Mouse (Mus musculus) MEL (cell line): ENCODE measurements at regions not wholly inside any gene's neighbourhood (a gene's known extent, or its start where the extent isn't known, plus 50 kb on each side); places are given as distances from the start of the nearest gene placed in this dataset.

ENCODE experiments used
- DNase-seq: peaks from one replicate; pipeline ENCODE4 v3.0.0; 2011; ENCODE audit warnings: low read depth, low spot score
- H3K27ac ChIP-seq: 2 replicates; pipeline ENCODE4 v1.5.1; 2012; ENCODE audit warnings: low read depth, mild to moderate bottlenecking, control low read depth, low read length, moderate library complexity; ENCODE audit not compliant: control insufficient read depth
- H3K27me3 ChIP-seq, 2 experiments: fragments of 150-350 bp in 1 of 2; sonication (generic) in 1 of 2; 2 replicates each; pipeline ENCODE4 v1.6.1; 2012; ENCODE audit warnings: low read length in 2 of 2, mild to moderate bottlenecking in 2 of 2, improper control_type of control experiment in 1 of 2, moderate library complexity in 1 of 2; ENCODE audit not compliant: insufficient read depth in 2 of 2, control insufficient read depth in 1 of 2
- H3K36me3 ChIP-seq, 2 experiments: 2 replicates each; pipeline ENCODE4 v1.6.1; 2012 to 2014; ENCODE audit warnings: low read length in 2 of 2, improper control_type of control experiment in 1 of 2, inconsistent platforms in 1 of 2, mild to moderate bottlenecking in 1 of 2; ENCODE audit not compliant: insufficient read depth in 2 of 2, control insufficient read depth in 1 of 2
- H3K4me1 ChIP-seq, 2 experiments: fragments of 150-350 bp in 1 of 2; sonication (generic) in 1 of 2; 2 replicates each; pipeline ENCODE4 v1.6.1; 2012; ENCODE audit warnings: low read length in 2 of 2, improper control_type of control experiment in 1 of 2, mild to moderate bottlenecking in 1 of 2; ENCODE audit not compliant: insufficient read depth in 2 of 2, control insufficient read depth in 1 of 2
- H3K4me3 ChIP-seq, 2 experiments: fragments of 150-350 bp in 1 of 2; sonication (generic) in 1 of 2; 2 replicates each; pipeline ENCODE4 v1.5.1; 2012; ENCODE audit warnings: low read depth in 2 of 2, low read length in 2 of 2, mild to moderate bottlenecking in 2 of 2, moderate library complexity in 2 of 2, control low read depth in 1 of 2, improper control_type of control experiment in 1 of 2; ENCODE audit not compliant: control insufficient read depth in 1 of 2, insufficient read depth in 1 of 2
- H3K79me2 ChIP-seq: 2 replicates; pipeline ENCODE4 v1.6.1; 2012; ENCODE audit warnings: mild to moderate bottlenecking, low read length, moderate library complexity; ENCODE audit not compliant: control insufficient read depth, poor library complexity, insufficient read depth
- H3K9ac ChIP-seq: 2 replicates; pipeline ENCODE4 v1.6.1; 2012; ENCODE audit warnings: low read depth, mild to moderate bottlenecking, control low read depth, low read length, moderate library complexity; ENCODE audit not compliant: control insufficient read depth, poor library complexity, severe bottlenecking
- H3K9me3 ChIP-seq: fragments of 150-350 bp; sonication (generic); replicated peaks from 2 replicates; pipeline ENCODE4 v1.6.1; 2012; ENCODE audit warnings: mild to moderate bottlenecking, low read length, improper control_type of control experiment, moderate library complexity; ENCODE audit not compliant: insufficient read depth
- BHLHE40 ChIP-seq: IDR thresholded peaks from 2 replicates; pipeline ENCODE4 v1.6.1; 2012; ENCODE audit warnings: low read depth, mild to moderate bottlenecking, inconsistent platforms, low read length, improper control_type of control experiment, borderline replicate concordance
- CTCF ChIP-seq, 3 experiments: IDR thresholded peaks in 2 of 3; conservative IDR thresholded peaks in 1 of 3; 2 replicates each; pipeline ENCODE4 v1.5.1; 2011 to 2012; ENCODE audit warnings: low read length in 3 of 3, low read depth in 2 of 3, mild to moderate bottlenecking in 2 of 3, improper control_type of control experiment in 1 of 3, inconsistent platforms in 1 of 3, mixed read lengths in 1 of 3, moderate library complexity in 1 of 3; ENCODE audit not compliant: control insufficient read depth in 1 of 3, insufficient read depth in 1 of 3, poor library complexity in 1 of 3, severe bottlenecking in 1 of 3
- E2F4 ChIP-seq: IDR thresholded peaks from 2 replicates; pipeline ENCODE4 v1.6.1; 2011; ENCODE audit warnings: low read depth, low read length, improper control_type of control experiment, borderline replicate concordance
- EP300 ChIP-seq, 2 experiments: IDR thresholded peaks; 2 replicates each; pipeline ENCODE4 v1.6.1; 2011; ENCODE audit warnings: improper control_type of control experiment in 2 of 2, low read length in 2 of 2, low read depth in 1 of 2, mild to moderate bottlenecking in 1 of 2
- GABPA ChIP-seq: IDR thresholded peaks from 2 replicates; pipeline ENCODE4 v1.6.1; 2012; ENCODE audit warnings: low read depth, mild to moderate bottlenecking, inconsistent platforms, low read length, improper control_type of control experiment, moderate library complexity
- GATA1 ChIP-seq: IDR thresholded peaks from 2 replicates; pipeline ENCODE4 v1.6.1; 2011; ENCODE audit warnings: low read depth, low read length, improper control_type of control experiment
- HCFC1 ChIP-seq: IDR thresholded peaks from 2 replicates; pipeline ENCODE4 v1.6.1; 2012; ENCODE audit warnings: low read depth, mild to moderate bottlenecking, inconsistent platforms, low read length, improper control_type of control experiment, moderate library complexity
- MAFK ChIP-seq: IDR thresholded peaks from 2 replicates; pipeline ENCODE4 v1.6.1; 2011; ENCODE audit warnings: low read depth, mild to moderate bottlenecking, low read length, improper control_type of control experiment, borderline replicate concordance
- MAZ ChIP-seq: IDR thresholded peaks from 2 replicates; pipeline ENCODE4 v1.6.1; 2012; ENCODE audit warnings: low read depth, mild to moderate bottlenecking, inconsistent platforms, low read length, improper control_type of control experiment
- MXI1 ChIP-seq: IDR thresholded peaks from 2 replicates; pipeline ENCODE4 v1.6.1; 2011; ENCODE audit warnings: mild to moderate bottlenecking, low read depth, low read length, improper control_type of control experiment
- MYB ChIP-seq: IDR thresholded peaks from 2 replicates; pipeline ENCODE4 v1.6.1; 2011; ENCODE audit warnings: mild to moderate bottlenecking, low read depth, low read length, improper control_type of control experiment
- MYC ChIP-seq: IDR thresholded peaks from 2 replicates; pipeline ENCODE4 v1.6.1; 2011; ENCODE audit warnings: low read depth, mild to moderate bottlenecking, low read length, improper control_type of control experiment, moderate library complexity
- POLR2A ChIP-seq, 2 experiments: IDR thresholded peaks; 2 replicates each; pipeline ENCODE4 v1.6.1; 2011 to 2012; ENCODE audit warnings: low read length in 2 of 2, mild to moderate bottlenecking in 2 of 2, control low read depth in 1 of 2, improper control_type of control experiment in 1 of 2, low read depth in 1 of 2, moderate library complexity in 1 of 2; ENCODE audit not compliant: control insufficient read depth in 1 of 2, insufficient read depth in 1 of 2, poor library complexity in 1 of 2
- POLR2AphosphoS2 ChIP-seq: IDR thresholded peaks from 2 replicates; pipeline ENCODE4 v1.6.1; 2011; ENCODE audit warnings: low read length, improper control_type of control experiment
- SIN3A ChIP-seq: IDR thresholded peaks from 2 replicates; pipeline ENCODE4 v1.6.1; 2012; ENCODE audit warnings: low read length, improper control_type of control experiment, inconsistent platforms
- TAL1 ChIP-seq: IDR thresholded peaks from 2 replicates; pipeline ENCODE4 v1.6.1; 2012; ENCODE audit warnings: mild to moderate bottlenecking, inconsistent platforms, low read length, moderate library complexity, mixed read lengths
- TCF12 ChIP-seq: IDR thresholded peaks from 2 replicates; pipeline ENCODE4 v1.6.1; 2014; ENCODE audit warnings: low read depth, mild to moderate bottlenecking, inconsistent platforms, low read length, improper control_type of control experiment, moderate library complexity
- ZC3H11A ChIP-seq: IDR thresholded peaks from 2 replicates; pipeline ENCODE4 v1.6.1; 2012; ENCODE audit warnings: low read depth, mild to moderate bottlenecking, inconsistent platforms, low read length, improper control_type of control experiment
- ZKSCAN1 ChIP-seq: IDR thresholded peaks from 2 replicates; pipeline ENCODE4 v1.6.1; 2012; ENCODE audit warnings: low read depth, mild to moderate bottlenecking, inconsistent platforms, low read length, improper control_type of control experiment, moderate library complexity

- TF ChIP-seq GABPA (no peak), MYB (no peak), HCFC1 (no peak), ZC3H11A (no peak), POLR2AphosphoS2 (no peak), MAZ (no peak)
- no peak overlapping the region for H3K4me3 ChIP-seq
- no peak for DNase-seq
- H3K9me3 ChIP-seq = no peaks in the 10 kb centered on the region
- H3K79me2 ChIP-seq = no peaks in the 10 kb centered on the region
- H3K4me1 ChIP-seq = no peaks in the 10 kb centered on the region
- no peaks in the 10 kb centered on the region; a peak in 2 of 4 replicates for H3K27me3 ChIP-seq
- no peak overlapping the region for H3K9ac ChIP-seq
- H3K36me3 ChIP-seq = no peaks in the 10 kb centered on the region
- H3K27ac ChIP-seq = no peak overlapping the region
Measured at GRCm38 (mm10) chr1:194491111-194491510, 126.9 kb upstream of the Plxna2 start.

DNA sequence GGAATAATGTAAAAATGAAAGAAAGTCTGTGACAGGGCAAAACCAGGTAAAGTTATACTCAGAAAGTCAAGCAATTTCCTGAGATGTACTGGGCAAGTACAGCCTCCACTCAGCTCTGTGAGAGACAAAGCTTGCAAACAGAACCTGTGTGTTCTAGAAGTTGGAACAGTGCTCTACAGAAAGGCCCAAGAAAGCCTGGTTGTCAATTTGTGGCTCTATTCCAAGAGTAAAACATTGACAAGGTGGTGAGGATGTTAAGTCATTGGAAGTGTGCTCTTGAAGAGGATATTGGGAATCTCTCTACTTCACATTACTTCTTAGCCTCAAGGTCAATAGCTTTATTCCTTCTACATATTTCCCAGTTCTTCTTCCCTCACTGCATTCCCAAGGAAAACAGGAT, 129.9 kb upstream of the Plxna2 start:
- Histone ChIP-seq H3K4me1 (no peaks in the 10 kb centered on the region), H3K4me3 (no peak overlapping the region), H3K27me3 (no peaks in the 10 kb centered on the region; a peak in 2 of 4 replicates), H3K36me3 (no peaks in the 10 kb centered on the region), H3K79me2 (no peaks in the 10 kb centered on the region), H3K9me3 (no peaks in the 10 kb centered on the region), H3K9ac (no peak overlapping the region), H3K27ac (no peak overlapping the region)
- DNase-seq = no peak
- no peak for TF ChIP-seq SIN3A
- TF ChIP-seq TCF12 = no peak
- no peak for TF ChIP-seq MYB
- no peak for TF ChIP-seq GATA1
- no peak for TF ChIP-seq MXI1
- TF ChIP-seq BHLHE40 = no peak
- TF ChIP-seq CTCF (IDR thresholded peaks at IDR 0.05 in 2 of 3, conservative IDR thresholded peaks at IDR 0.05 in 1 of 3; ENCODE audit: control insufficient read depth in 1 of 3, insufficient read depth in 1 of 3, low read depth in 2 of 3, low read length in 3 of 3, poor library complexity in 1 of 3, severe bottlenecking in 1 of 3) = no peak
- no peak for TF ChIP-seq E2F4
- TF ChIP-seq TAL1 = no peak
- TF ChIP-seq MAFK = no peak
- TF ChIP-seq ZC3H11A = no peak
- no peak for TF ChIP-seq MAZ
- no peak for TF ChIP-seq POLR2A (IDR thresholded peaks at IDR 0.05; ENCODE audit: control insufficient read depth in 1 of 2, insufficient read depth in 1 of 2, low read depth in 1 of 2, low read length in 2 of 2, poor library complexity in 1 of 2)
- no peak for TF ChIP-seq EP300 (IDR thresholded peaks at IDR 0.05; ENCODE audit: low read depth in 1 of 2, low read length in 2 of 2)
- no peak for TF ChIP-seq MYC
- TF ChIP-seq ZKSCAN1 = no peak
